Mouse (Mus musculus) liver, postnatal 0 days (tissue): ENCODE measurements at regions not wholly inside any gene's neighbourhood (a gene's known extent, or its start where the extent isn't known, plus 50 kb on each side); places are given as distances from the start of the nearest gene placed in this dataset.

Source experiments
- CTCF ChIP-seq: sonication (generic); IDR thresholded peaks from 2 replicates; pipeline ENCODE4 v1.5.1; 2016; ENCODE audit warnings: antibody characterized with exemption, low read depth
- EP300 ChIP-seq: IDR thresholded peaks from 2 replicates; pipeline ENCODE4 v1.6.1; 2016; ENCODE audit warnings: antibody characterized with exemption, low read depth, mild to moderate bottlenecking

- TF ChIP-seq CTCF, result no peak
- no peak for TF ChIP-seq EP300
Observed at GRCm38 (mm10) chr13:80827037-80827471, 56.1 kb upstream of the Arrdc3 start.
